Mouse (Mus musculus): ENCODE measurements at regions not wholly inside any gene's neighbourhood (a gene's known extent, or its start where the extent isn't known, plus 50 kb on each side); places are given as distances from the start of the nearest gene placed in this dataset.

DNA sequence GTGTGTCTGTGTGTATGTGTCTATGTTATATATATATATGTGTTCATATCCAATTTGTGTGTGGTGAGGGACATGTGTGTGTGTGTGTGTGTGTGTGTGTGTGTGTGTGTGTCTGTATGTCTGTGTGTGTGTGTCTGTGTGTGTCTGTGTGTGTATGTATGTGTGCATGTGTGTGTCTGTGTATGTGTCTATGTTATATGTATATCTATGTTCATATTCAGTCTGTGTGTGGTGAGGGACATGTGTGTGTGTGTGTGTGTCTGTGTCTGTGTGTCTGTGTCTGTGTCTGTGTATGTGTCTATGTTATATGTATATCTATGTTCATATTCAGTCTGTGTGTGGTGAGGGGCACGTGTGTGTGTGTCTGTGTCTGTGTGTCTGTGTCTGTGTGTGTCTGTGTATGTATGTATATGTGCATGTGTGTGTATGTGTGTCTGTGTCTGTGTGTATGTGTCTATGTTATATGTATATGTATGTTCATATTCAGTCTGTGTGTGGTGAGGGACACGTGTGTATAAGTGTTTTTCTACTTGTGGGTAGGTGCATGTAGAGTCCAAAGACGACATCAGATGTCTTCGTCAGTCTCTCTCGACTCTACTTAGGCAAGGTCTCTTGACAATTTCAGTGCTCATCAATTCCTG is 370.5 kb upstream of the Slc7a11 start:
- Histone ChIP-seq H3K4me1 (replicated peaks) (no peaks in the 10 kb centered on the region), H3K9me3 (replicated peaks) (no peaks in the 10 kb centered on the region), H3K4me3 (replicated peaks) (no peak overlapping the region), H3K36me3 (no peaks in the 10 kb centered on the region), H3K27me3 (no peaks in the 10 kb centered on the region), H3K9ac (no peak overlapping the region), H3K27ac (no peak overlapping the region), H3K4me2 (no peak overlapping the region)
- no peak for DNase-seq
- WGBS (ENCODE audit: insufficient replicate concordance) = 62% methylated on average over 5 of the region's 5 CpGs
- no peak for ATAC-seq (ENCODE audit: low read depth)

- no peak overlapping the region for H3K27ac ChIP-seq
- H3K9me3 ChIP-seq (replicated peaks) = no peaks in the 10 kb centered on the region
- ATAC-seq (ENCODE audit: low read depth) (no peak), DNase-seq (no peak)
- no peaks in the 10 kb centered on the region for H3K4me1 ChIP-seq (replicated peaks)
- H3K4me3 ChIP-seq (replicated peaks) = no peak overlapping the region
- 58% methylated on average over 10 of the region's 10 CpGs for WGBS (ENCODE audit: insufficient replicate concordance)
- H3K36me3 ChIP-seq = no peaks in the 10 kb centered on the region
- H3K4me2 ChIP-seq = no peak overlapping the region
- no peaks in the 10 kb centered on the region for H3K27me3 ChIP-seq
- H3K9ac ChIP-seq = no peak overlapping the region
These were observed 372.3 kb upstream of the Slc7a11 start for GRCm38 (mm10) chr3:50815716-50816115.

DNA sequence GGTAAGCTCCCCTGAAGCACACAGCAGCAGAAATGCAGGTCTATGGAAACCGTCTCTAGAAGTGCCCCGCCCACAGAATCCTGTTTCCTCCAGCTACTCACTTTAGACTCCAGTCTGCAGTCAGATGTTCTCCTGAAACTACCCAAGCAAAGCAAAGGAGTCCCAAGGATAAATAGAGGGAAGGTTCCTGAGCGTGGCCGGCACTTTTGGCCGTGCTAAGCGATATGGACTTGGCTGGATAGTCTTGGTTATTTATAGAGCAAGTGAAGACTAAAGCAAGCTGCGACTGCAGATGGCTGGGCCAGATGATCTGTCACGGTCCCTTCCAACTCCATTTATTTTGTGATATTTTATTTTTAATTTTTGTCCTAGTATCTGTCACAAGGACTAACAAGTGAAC is 373.1 kb upstream of the Slc7a11 start:
- ATAC-seq (ENCODE audit: low read depth) = no peak
- H3K27me3 ChIP-seq = no peaks in the 10 kb centered on the region
- H3K36me3 ChIP-seq = no peaks in the 10 kb centered on the region
- no peak for DNase-seq
- H3K9me3 ChIP-seq (replicated peaks) = no peaks in the 10 kb centered on the region
- H3K4me3 ChIP-seq (replicated peaks) = no peak overlapping the region
- no peak overlapping the region for H3K4me2 ChIP-seq
- H3K4me1 ChIP-seq (replicated peaks) = no peaks in the 10 kb centered on the region
- WGBS (ENCODE audit: insufficient replicate concordance) = 68% methylated on average over 8 of the region's 8 CpGs
- H3K9ac ChIP-seq = no peak overlapping the region
- no peak overlapping the region for H3K27ac ChIP-seq

GRCm38 (mm10) chr3:50817361-50817760 is 373.9 kb upstream of the Slc7a11 start:
- WGBS (ENCODE audit: insufficient replicate concordance) = 50% methylated on average over 3 of the region's 3 CpGs
- no peaks in the 10 kb centered on the region for H3K4me1 ChIP-seq (replicated peaks)
- H3K36me3 ChIP-seq = no peaks in the 10 kb centered on the region
- no peak for DNase-seq
- H3K9ac ChIP-seq = no peak overlapping the region
- H3K4me3 ChIP-seq (replicated peaks) = no peak overlapping the region
- no peak overlapping the region for H3K4me2 ChIP-seq
- no peaks in the 10 kb centered on the region for H3K27me3 ChIP-seq
- H3K27ac ChIP-seq = no peak overlapping the region
- no peak for ATAC-seq (ENCODE audit: low read depth)
- H3K9me3 ChIP-seq (replicated peaks) = no peaks in the 10 kb centered on the region

DNA sequence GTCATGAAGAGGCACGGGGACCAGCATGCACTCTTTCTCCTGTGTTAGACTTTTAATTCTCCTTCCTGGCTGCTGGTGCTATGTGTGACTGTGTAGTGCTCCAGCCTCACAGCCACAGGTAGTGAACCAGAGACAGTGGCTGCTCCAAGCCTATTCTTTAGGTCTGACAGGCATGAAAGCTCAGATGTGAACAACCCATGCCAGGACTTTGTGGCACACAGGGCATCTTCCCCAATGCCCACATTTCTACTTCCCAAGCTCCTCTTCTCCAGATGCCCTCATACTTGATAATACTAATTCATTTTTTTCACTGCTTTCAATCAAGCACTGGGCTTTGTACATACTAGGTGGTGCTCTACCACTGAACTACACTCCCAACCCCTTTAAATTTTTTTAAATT is 377.4 kb upstream of the Slc7a11 start:
- Histone ChIP-seq H3K4me2 (no peak overlapping the region), H3K27me3 (no peaks in the 10 kb centered on the region), H3K9ac (no peak overlapping the region), H3K27ac (no peak overlapping the region), H3K9me3 (replicated peaks) (no peaks in the 10 kb centered on the region), H3K4me3 (replicated peaks) (no peak overlapping the region), H3K36me3 (no peaks in the 10 kb centered on the region), H3K4me1 (replicated peaks) (no peaks in the 10 kb centered on the region)
- 52% methylated on average over 1 of the region's 1 CpGs for WGBS (ENCODE audit: insufficient replicate concordance)
- no peak for ATAC-seq (ENCODE audit: low read depth)
- DNase-seq = no peak

DNA sequence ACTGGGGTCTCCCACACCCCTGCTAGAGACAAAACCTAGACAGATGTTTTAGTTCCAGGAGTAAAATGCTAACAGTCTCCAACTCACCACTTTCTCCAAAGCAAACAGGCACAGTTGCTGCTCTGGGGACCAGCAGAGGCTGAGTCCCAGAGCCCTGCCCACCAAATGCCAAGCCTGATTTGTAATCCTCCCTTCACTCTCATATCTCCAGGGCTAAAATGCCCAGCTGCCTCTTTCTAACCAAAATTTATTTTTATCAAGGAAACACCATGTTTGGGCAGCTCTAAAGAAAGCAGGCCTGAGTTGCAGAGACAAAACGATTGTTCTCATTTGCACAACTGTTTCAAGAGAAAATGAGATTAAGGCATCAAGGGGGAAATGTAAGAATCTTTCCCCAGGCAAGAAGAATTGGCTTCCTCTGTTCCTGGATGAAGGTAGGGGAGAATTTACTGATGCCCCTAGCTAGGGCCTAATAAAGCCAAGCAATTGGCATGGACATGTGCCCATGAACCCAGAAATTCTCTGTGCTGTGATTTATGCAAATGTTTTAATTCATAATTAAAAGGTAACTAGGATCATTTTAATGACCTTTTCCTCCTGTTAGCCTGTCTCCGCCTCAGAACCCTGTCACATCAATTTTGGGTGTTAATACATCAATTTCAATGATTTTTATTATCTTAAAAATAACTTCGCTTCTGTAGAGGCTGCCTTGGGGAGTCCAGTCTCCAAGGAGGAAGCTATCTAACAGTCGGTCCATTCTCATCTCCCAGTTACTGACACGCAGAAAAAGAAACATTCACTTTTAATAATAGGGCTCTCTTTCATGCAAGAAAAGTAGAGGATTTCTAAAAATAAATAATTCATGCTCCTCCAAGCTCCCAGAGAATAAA is 382.4 kb upstream of the Slc7a11 start:
- Histone ChIP-seq H3K9ac (no peak overlapping the region), H3K27ac (no peak overlapping the region), H3K9me3 (replicated peaks) (no peaks in the 10 kb centered on the region), H3K4me2 (no peak overlapping the region), H3K4me1 (replicated peaks) (no peaks in the 10 kb centered on the region), H3K36me3 (no peaks in the 10 kb centered on the region), H3K4me3 (replicated peaks) (no peak overlapping the region), H3K27me3 (no peaks in the 10 kb centered on the region)
- no peak for ATAC-seq (ENCODE audit: low read depth)
- DNase-seq = no peak
- 56% methylated on average over 5 of the region's 5 CpGs for WGBS (ENCODE audit: insufficient replicate concordance)

DNA sequence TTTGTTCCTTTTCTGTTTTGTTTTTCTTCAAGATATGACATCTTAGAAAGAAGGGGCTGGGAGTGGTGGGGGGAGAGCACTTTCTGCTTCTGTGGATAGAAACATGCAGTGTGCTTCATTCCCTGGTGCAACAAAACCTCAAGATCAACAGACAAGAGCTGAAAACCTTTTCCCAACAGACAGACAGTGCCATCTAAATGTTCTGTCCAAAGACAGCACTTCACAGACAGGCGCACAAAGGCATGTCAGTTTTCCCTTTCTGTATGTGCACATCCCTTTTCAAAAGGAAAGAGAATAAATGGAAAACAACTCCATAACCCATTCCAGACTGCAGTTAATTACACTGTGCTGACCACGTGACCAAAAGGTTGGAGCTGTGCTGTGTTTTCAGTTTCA is 383.0 kb upstream of the Slc7a11 start:
- no peaks in the 10 kb centered on the region for H3K27me3 ChIP-seq
- no peaks in the 10 kb centered on the region for H3K9me3 ChIP-seq (replicated peaks)
- DNase-seq = no peak
- H3K27ac ChIP-seq = no peak overlapping the region
- no peaks in the 10 kb centered on the region for H3K36me3 ChIP-seq
- ATAC-seq (ENCODE audit: low read depth) = no peak
- no peak overlapping the region for H3K4me3 ChIP-seq (replicated peaks)
- no peak overlapping the region for H3K4me2 ChIP-seq
- H3K4me1 ChIP-seq (replicated peaks) = no peaks in the 10 kb centered on the region
- H3K9ac ChIP-seq = no peak overlapping the region
- 67% methylated on average over 2 of the region's 2 CpGs for WGBS (ENCODE audit: insufficient replicate concordance)

DNA sequence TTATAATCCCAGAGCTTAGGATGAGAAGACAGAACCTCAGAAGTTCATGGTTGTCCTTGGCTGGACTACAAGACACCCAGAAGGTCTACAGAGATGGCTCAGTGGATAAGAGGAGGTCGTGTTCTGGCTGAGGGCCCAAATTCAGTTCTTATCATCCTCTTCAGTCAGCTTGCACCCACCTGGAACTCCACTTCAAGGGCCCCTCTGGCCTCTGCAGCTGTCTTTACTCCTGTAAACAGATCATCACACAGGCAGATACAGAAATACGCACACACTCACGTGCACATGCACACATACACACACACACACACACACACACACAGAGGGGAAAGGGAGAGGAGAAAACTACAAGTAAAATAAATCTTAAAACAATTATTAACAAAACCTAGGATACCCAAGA is 385.8 kb upstream of the Slc7a11 start:
- H3K4me3 ChIP-seq (replicated peaks) = no peak overlapping the region
- H3K4me2 ChIP-seq = no peak overlapping the region
- ATAC-seq (ENCODE audit: low read depth) (no peak), DNase-seq (no peak)
- no peaks in the 10 kb centered on the region for H3K36me3 ChIP-seq
- 39% methylated on average over 3 of the region's 3 CpGs for WGBS (ENCODE audit: insufficient replicate concordance)
- H3K4me1 ChIP-seq (replicated peaks) = no peaks in the 10 kb centered on the region
- H3K9me3 ChIP-seq (replicated peaks) = no peaks in the 10 kb centered on the region
- H3K27ac ChIP-seq = no peak overlapping the region
- no peak overlapping the region for H3K9ac ChIP-seq
- H3K27me3 ChIP-seq = no peaks in the 10 kb centered on the region

DNA sequence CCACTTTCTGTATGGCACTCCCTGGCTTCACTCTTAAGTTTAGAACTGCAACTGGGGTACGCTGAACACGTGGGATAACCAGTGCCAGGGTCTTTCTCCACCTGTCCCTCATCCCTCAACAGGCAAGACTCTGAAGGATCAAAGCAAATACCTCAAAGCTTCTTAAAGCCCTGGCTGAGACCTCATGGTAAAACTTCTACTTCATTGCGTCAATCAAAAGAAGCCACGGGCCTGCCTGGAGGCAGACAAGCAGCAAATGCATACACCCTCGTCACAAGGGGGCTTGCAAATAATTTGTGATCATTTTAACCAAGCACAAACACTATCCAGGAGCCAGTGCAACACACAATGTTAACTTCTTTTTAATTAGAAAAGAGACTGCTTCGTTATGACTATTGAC is 387.0 kb upstream of the Slc7a11 start:
- 64% methylated on average over 6 of the region's 6 CpGs for WGBS (ENCODE audit: insufficient replicate concordance)
- no peak overlapping the region for H3K27ac ChIP-seq
- ATAC-seq (ENCODE audit: low read depth) = no peak
- H3K36me3 ChIP-seq = no peaks in the 10 kb centered on the region
- H3K4me1 ChIP-seq (replicated peaks) = no peaks in the 10 kb centered on the region
- H3K9me3 ChIP-seq (replicated peaks) = no peaks in the 10 kb centered on the region
- H3K4me2 ChIP-seq = no peak overlapping the region
- no peak for DNase-seq
- H3K9ac ChIP-seq = no peak overlapping the region
- H3K27me3 ChIP-seq = no peaks in the 10 kb centered on the region
- no peak overlapping the region for H3K4me3 ChIP-seq (replicated peaks)

- DNase-seq (no peak), ATAC-seq (ENCODE audit: low read depth) (no peak)
- Histone ChIP-seq H3K9ac (no peak overlapping the region), H3K4me1 (replicated peaks) (no peaks in the 10 kb centered on the region), H3K4me3 (replicated peaks) (no peak overlapping the region), H3K4me2 (no peak overlapping the region), H3K27me3 (no peaks in the 10 kb centered on the region), H3K27ac (no peak overlapping the region), H3K9me3 (replicated peaks) (no peaks in the 10 kb centered on the region), H3K36me3 (no peaks in the 10 kb centered on the region)
- 68% methylated on average over 9 of the region's 9 CpGs for WGBS (ENCODE audit: insufficient replicate concordance)
These were observed 387.5 kb upstream of the Slc7a11 start for GRCm38 (mm10) chr3:50830926-50831325.

- no peaks in the 10 kb centered on the region for H3K36me3 ChIP-seq
- H3K27ac ChIP-seq = no peak overlapping the region
- no peak overlapping the region for H3K4me3 ChIP-seq (replicated peaks)
- H3K4me1 ChIP-seq (replicated peaks) = no peaks in the 10 kb centered on the region
- no peaks in the 10 kb centered on the region for H3K27me3 ChIP-seq
- WGBS (ENCODE audit: insufficient replicate concordance) = 71% methylated on average over 4 of the region's 4 CpGs
- H3K9ac ChIP-seq = no peak overlapping the region
- H3K9me3 ChIP-seq (replicated peaks) = no peaks in the 10 kb centered on the region
- H3K4me2 ChIP-seq = no peak overlapping the region
- DNase-seq (no peak), ATAC-seq (ENCODE audit: low read depth) (no peak)
These were observed 382.0 kb upstream of the Noct start for GRCm38 (mm10) chr3:50842216-50842615.

DNA sequence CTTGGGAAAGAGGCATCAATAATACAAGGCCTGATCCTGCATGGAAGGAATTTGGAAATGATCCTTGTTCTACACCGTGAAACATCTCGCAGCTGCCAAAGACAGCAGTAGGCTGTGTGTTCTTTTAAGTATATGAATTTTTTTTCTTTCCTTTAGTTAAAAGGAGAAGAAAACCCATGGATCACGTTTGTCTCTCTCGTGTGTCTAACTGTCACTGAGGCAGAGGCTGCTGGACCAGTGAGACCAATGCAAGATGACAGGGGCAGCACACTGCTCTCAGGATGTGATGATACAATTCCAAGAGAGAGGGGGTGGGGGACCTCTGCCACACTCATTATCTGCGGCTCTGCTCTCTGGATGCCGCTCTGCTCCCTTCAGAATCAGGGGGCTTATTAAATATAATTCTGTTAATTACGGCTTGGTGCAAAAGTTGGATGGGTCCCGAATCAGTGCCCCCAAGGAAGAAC is 379.4 kb upstream of the Noct start:
- H3K9me3 ChIP-seq (replicated peaks) = no peaks in the 10 kb centered on the region
- H3K4me1 ChIP-seq (replicated peaks) = no peaks in the 10 kb centered on the region
- H3K4me3 ChIP-seq (replicated peaks) = no peak overlapping the region
- DNase-seq (no peak), ATAC-seq (ENCODE audit: low read depth) (no peak)
- no peak overlapping the region for H3K4me2 ChIP-seq
- 79% methylated on average over 8 of the region's 8 CpGs for WGBS (ENCODE audit: insufficient replicate concordance)
- no peak overlapping the region for H3K27ac ChIP-seq
- H3K27me3 ChIP-seq = no peaks in the 10 kb centered on the region
- no peak overlapping the region for H3K9ac ChIP-seq
- H3K36me3 ChIP-seq = no peaks in the 10 kb centered on the region
